Mouse (Mus musculus) CH12.LX (cell line): ENCODE measurements around the gene H2-Aa.

Source experiments
- CTCF ChIP-seq, 2 experiments: IDR thresholded peaks in 1 of 2; conservative IDR thresholded peaks in 1 of 2; 2 replicates each; pipeline ENCODE4 v1.5.1; 2011 to 2012; ENCODE audit warnings: low read depth in 2 of 2, low read length in 2 of 2, improper control_type of control experiment in 1 of 2, inconsistent platforms in 1 of 2, mild to moderate bottlenecking in 1 of 2, moderate library complexity in 1 of 2
- EP300 ChIP-seq: IDR thresholded peaks from 2 replicates; pipeline ENCODE4 v1.6.1; 2011; ENCODE audit warnings: low read length, improper control_type of control experiment
- ETS1 ChIP-seq: conservative IDR thresholded peaks from 2 replicates; pipeline ENCODE4 v1.6.1; 2012; ENCODE audit warnings: low read depth, mild to moderate bottlenecking, inconsistent platforms, low read length, improper control_type of control experiment, moderate library complexity
- MAZ ChIP-seq: IDR thresholded peaks from 2 replicates; pipeline ENCODE4 v1.6.1; 2012; ENCODE audit warnings: low read depth, mild to moderate bottlenecking, inconsistent platforms, low read length, improper control_type of control experiment, moderate library complexity
- MEF2A ChIP-seq: IDR thresholded peaks from 2 replicates; pipeline ENCODE4 v1.6.1; 2014; ENCODE audit warnings: low read depth, mild to moderate bottlenecking, inconsistent platforms, low read length, improper control_type of control experiment, borderline replicate concordance
- MXI1 ChIP-seq: IDR thresholded peaks from 2 replicates; pipeline ENCODE4 v1.6.1; 2011; ENCODE audit warnings: mild to moderate bottlenecking, low read depth, low read length, improper control_type of control experiment
- MYC ChIP-seq: IDR thresholded peaks from 2 replicates; pipeline ENCODE4 v1.6.1; 2011; ENCODE audit warnings: low read depth, mild to moderate bottlenecking, improper control_type of control experiment, low read length
- RAD21 ChIP-seq: IDR thresholded peaks from 2 replicates; pipeline ENCODE4 v1.6.1; 2011; ENCODE audit warnings: low read depth, mild to moderate bottlenecking, low read length, improper control_type of control experiment, moderate library complexity
- TBP ChIP-seq: conservative IDR thresholded peaks from 2 replicates; pipeline ENCODE4 v1.6.1; 2011; ENCODE audit warnings: low read depth, low read length, improper control_type of control experiment
- ZC3H11A ChIP-seq: IDR thresholded peaks from 2 replicates; pipeline ENCODE4 v1.6.1; 2012; ENCODE audit warnings: low read depth, mild to moderate bottlenecking, inconsistent platforms, low read length, improper control_type of control experiment

DNA sequence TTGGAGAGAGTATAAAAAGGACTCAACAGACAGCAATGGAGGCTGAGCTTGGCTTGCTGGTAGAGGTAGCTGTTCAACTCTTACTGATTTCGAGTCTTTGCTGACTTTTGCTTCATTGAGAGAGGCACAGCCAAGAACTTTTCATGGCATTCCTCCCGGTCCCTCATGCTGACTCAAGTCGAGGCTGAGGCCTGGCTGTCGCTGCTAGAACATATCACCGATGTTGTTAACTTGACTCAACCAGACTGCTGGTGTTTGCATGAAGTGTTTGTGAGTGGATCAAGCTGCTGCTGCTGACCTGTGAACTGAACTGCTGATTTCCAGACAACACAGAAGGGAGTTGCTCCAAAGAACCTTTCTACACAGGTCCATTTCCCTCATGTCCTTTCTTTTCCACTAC is 50.9 kb downstream of the H2-Aa start:
- TF ChIP-seq MEF2A, result no peak
- TF ChIP-seq CTCF (conservative IDR thresholded peaks at IDR 0.05 in 1 of 2, IDR thresholded peaks at IDR 0.05 in 1 of 2; ENCODE audit: low read depth in 2 of 2, low read length in 2 of 2), result no peak
- TF ChIP-seq EP300, result no peak
- TF ChIP-seq TBP, result no peak
- no peak for TF ChIP-seq MAZ
- no peak for TF ChIP-seq MYC
- TF ChIP-seq ETS1, result no peak
- TF ChIP-seq MXI1, result no peak
- TF ChIP-seq RAD21, result no peak
- no peak for TF ChIP-seq ZC3H11A
